Mouse (Mus musculus) c-Kit-negative CD71-positive TER-119-positive erythroid progenitor cells, embryonic 14.5 days (primary cell): Measurements from ENCODE around the gene Fus.

Source experiments
- DNase-seq: peaks from one replicate; pipeline ENCODE4 v3.0.0-alpha.2; 2013; ENCODE audit warnings: low read depth, low spot score

Gene Fus

DNA sequence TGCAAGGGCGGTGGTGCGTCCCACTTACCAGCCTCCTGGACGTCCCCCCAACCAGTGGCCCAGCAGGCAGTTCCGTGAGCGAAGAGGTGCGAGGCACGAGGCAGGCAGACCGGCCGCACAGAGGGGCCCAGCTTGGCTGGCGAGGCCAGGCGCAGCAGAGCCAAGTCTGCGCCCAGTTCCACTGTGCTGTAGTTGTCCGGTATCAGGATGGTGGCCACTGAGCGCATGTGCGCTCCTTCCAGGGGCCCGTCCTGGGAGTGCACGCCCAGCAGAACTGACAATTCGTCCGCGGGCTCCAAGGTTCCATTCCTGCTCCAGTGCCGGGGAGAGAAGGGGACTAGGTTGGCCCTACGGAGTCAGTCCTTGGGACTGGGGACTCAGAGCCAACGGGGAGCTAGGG, 22.6 kb upstream of the Fus start:
- DNase-seq = no peak

DNA sequence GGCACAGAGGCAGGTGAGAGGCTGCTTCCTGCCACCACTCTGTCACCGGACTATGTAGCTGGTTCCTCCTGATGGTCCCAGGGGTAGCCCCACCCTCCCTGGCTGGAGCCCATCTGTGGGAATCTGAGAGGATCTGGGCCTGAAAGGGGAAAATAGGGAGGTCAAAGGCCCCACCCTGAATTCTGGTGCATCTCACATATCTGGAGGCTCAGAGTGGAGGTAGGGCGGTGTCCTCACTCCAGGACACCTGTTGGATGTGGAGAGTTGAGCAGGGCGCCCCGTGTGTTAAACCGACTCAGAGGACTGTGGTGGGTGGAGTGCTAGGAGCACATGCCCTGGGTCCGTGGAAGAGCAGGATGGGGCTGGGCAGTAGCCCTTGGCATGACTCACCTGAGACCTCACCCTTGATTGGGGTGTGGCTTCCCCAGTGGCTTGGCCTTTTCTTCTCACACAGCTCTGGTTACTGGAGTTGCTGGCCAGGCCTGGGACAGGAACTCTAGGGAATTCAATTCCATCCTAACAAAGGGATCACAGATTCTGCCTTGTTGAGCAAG, 20.7 kb upstream of the Fus start, which contains the start of gene Prss36:
Gene Prss36 (minus strand): TSS at position 256 of the 554 bp plus-strand sequence.
- no peak for DNase-seq

DNA sequence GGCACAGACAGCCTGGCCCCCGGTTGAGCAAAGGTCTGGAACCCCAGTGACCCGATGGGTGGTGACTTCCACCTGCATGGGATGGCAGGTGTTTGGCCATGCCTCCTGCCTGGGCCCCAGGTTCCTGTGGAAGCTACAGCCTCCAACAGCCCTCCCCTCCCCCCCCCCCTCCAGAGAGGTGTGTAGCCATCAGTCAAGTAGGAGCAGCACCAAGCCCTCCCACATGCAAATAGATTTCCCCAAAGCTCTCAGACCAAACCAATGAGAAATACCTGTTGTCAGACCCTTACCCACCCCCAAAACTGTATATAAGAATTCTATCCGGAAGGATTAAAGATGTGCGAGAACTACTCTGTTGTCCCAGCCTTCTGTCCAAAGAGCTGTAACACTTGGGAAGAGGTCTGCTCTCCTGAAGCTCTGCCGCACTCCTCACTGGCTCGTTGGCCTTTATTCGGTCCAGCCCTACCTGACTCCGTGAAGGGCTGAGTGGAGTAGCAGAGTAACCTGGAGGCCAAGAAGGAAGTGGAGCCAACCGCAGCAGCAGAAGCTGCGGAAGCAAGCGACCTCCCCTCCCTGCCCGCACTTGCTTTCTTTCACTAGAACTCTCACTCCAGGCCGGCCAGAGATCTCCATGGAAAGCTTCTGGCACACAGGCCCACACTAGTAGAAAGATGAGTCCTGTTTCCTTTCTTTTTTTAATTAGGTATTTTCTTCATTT, 14.2 kb upstream of the Fus start:
- DNase-seq = no peak

DNA sequence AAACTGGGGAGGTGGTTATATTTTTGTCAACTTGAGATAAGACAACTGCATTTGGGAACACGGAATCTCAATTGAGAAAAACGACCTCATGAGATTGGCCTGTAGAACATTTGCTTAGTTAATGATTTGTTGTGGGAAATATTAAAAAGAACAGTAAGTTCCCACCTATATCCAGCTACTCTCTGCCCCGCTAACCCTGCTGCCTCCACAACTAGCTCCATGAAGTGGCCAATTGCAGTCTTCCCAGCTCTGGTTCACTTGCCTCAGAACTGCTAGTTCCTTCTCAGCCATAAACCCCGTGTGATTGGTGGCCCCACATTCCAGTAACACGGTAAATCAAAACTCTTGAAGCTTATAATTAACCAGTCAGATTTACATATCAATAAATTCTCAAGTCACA, 7.9 kb upstream of the Fus start:
- no peak for DNase-seq

DNA sequence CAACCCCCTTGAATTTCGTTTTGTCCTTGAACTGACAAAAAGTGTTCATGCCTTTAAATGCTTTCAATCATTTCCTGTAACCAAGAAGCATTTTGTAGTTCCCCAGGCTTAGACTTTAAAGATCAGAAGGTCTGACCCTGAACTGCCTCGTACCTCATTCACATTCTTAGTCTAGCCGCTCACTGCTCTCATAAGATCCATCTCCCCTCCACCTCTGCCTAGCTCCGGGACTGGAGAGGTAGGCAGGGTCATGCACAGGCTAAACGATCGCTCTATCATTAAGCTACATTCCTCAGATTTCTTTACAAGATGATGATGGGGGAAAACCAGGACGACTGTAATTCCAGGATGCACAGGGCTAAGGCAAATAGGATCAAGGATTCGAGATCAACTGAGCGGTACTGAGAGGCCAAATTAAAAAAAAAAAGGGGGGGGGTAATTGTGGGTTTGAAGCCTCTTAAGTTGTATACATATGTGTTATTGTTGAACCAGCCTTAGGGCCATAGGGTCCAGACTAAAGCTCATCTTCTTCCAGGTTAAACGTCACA, 812 bp upstream of the Fus start:
- no peak for DNase-seq

DNA sequence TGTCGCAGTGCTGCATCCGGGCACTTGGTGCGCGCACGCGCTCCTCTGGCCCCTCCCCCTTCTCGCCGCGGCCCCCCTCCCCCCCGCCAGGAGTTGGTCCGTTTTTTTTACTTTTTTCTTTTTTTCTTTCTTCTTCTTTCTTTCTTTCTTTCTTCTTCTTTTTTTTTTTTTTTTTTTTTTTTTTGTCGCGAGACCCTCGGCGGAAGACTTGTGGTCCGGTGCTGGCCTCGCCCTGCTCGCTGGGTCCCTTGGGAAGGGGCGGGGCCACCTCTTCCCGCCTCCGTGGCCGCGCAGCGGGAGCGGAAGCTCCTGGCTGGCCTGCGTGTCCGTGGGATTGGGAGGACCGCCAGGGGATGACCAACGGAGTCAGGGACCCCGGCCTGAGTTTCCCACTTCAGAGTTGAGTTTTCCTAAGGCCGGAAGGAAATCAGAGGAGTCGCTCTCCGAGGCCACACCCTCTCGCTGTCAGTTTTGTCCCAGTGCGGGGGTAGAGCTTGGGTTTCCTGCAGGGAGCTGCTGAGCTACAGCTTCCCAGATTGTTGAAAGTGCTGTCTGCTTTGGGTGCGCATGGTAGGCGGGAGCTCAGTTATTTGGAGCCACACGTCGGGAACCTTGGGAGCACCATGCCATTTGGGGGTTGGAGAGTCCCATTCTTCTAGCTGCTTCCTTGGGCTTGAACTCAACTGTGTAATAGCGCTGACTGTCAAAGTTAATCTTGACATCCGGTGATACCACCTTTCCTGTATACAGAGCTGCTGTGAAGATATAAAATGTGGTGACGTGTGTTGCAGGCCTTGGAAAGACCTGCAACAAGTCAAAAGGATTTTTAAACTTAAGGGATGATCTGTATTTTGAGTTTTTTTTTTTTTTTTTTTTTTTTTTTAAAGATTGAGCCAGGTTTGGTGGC, 918 bp downstream of the Fus start:
- peak; percentile 59 for DNase-seq

DNA sequence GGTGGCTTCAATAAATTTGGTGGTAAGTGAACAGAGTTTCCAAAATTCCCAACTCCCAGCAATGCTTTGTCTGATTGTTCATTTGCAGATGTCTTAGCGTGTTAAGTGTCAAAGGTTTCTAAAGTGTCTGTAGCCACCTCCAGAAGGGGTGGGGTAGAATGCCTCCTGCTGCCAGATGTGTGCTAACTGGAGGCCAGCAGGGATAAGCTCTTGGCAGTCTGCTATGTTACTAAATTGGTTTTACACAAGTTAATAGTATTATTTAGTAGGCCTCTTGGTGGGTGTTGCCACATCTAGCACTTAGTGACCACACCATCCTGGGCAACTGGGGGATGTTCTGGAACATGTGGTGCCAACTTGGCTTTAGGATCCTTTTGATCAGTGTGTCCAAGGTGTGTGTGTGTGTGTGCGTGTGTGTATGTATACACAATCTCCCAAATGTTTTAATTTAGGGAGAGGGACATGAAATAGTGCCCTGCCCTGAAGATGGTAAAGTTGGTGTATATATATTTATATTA, 7.2 kb downstream of the Fus start:
- DNase-seq = no peak

DNA sequence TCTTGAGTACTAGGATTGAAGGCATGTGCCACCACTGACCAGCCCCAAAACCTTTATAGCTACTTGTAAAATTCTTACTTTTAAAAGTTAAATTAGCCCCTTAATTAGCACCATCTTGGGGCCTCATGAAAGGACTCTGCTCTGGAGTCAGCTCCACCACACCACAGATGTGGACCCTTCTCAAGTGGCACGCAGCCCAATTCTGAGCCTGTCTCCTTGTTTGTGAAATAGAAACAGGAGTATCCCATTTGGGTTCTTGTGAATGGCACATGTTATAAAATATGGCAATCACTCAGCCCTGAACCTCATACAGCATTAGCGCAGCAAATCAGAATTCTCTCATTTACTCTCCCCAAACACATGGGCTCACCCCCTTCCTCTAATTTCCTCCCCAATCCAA, 11.6 kb downstream of the Fus start:
- no peak for DNase-seq

DNA sequence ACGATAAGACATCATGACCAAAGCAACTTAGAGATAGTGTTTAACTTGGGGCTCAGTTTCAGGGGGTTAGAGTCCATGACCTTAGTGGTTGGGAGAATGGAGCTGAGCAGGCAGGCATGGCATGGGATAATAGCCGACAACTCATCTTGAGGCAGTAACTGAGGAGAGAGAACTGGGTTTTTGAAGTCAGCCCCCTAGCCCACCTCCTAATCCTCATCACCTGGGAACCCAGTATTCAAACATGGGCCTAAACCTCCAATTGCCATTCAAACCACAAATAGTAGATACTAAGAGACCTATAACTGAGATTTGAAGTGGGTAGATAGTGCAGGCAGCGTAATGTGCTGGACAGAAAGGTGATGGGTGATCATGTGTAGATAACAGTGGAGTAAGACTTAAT, 13.3 kb downstream of the Fus start:
- DNase-seq = no peak

DNA sequence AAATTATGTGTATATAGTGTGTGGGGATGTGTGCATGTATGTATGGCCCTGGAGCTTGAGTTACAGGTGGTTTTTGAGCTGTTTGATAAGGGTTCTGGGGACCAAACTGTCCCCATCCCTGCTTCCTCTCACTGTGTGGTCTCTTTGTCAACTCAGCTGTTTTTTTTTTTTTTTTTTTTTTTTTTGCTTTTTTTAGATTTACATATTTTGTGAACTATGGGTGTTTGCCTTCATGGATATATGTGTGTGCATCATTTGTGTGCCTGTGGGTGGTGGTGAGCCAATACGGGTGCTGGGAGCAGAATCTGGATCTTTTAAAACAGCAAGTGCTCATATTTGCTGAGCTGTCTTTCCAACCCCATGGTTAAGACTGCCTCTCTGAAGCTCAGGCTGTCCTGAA, 21.6 kb downstream of the Fus start:
- no peak for DNase-seq

DNA sequence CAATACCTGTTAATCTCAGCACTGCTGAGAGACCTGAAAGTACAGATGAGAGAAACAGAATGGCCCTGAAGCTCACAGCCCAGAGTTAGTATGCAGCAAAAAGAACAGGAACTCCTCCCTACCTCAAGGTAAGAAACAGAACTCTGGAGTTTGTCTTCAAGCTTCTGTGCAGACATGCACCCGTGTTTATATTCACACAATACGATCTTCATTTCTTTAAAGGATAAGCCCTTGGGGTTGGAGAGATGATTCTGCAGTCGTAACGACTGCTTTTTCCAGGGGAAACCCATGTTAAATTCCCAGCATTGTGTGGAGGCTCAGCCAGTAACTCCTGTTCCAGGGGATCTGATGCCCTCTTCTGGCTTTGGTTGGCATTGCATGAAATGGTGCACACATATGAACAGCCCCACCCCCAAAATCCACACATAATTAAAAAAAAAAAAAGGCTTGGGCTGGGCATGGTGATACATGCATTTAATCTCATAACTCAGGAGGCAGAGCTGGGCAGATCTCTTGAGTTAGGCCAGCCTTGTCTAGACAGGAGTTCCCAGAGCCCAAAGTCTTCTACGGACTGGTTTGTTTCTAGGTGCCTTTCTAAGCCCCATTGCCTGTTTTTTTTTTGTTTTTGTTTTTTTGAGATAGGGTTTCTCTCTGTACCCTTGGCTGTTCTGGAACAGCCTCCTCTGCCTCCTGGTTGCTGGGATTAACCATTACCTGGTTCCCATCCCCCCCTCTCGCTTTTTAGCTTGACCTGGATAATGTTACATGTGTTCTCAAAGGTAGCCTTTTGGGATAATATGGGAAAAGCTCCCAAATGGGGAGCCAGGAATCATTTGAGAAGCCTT, 24.6 kb downstream of the Fus start:
- DNase-seq = peak; percentile 46

DNA sequence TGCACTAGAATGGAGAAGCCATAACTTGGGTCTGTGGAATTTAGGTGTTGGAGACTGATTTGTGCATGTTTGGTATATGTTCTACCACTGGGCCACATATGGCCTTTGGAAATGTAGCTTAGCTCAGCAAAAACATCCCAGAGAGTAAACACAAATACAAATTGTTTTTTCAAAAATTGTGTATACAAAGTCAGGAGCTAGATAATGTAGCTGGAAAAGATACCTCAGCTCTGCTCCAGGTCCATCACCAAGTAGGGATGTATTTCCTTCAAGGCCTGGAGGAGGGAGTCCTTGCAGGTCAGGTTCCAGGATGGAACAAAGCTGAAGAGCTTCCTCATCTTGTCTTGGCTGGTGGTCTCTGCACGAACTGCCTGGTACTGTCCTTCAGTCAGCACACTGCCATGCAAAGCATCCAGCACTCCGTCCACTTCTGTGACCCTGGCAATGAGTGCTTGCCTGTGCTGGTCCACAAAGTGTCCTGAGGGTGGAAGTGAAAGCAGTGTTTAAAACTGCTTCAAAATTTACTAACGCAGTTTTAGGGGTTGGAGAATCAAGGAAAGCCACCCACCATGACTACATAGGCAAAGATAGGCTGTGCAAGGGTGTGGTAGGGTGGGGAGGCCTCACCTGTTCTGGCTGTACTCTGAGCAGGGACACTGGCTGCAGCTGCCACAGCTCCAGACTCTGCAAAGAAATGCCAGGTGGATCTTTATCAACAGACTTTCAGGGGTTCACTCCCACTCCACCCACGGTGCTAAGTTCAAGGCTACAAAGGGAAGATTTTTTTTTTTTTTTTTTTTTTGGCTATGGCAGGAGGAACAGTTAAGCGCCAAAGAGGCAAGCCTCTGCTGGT, 25.5 kb downstream of the Fus start:
- no peak for DNase-seq

DNA sequence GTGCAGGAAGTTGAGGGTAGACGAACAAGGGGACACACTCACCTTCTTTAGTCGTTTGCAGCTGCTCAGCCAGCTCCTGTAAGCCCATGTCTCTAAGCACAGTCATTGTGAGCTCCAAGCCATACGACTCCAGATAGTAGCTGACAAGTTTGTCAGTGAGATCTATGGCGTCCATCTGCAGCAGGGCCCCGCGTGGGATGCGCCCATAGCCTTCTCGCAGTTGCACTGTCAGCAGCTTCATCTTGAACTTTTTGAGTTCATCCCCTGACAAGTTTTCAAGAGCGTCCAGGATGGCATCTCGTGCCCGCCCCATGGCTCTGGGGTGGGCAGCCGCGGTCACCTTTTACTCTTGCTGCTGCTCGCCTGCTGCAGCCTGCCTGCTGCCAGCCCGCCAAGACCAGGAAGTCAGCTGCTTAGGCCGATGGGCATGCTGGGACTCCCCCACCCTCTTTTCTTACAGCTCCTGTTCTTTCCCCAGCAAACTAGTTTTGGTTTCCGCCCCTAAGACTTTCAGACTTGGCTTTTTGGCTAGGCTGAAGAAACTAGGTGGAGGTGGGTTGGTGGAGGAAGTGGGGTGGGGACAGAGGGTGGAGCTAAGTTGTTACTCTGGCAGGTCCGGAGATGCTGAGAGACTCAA, 26.2 kb downstream of the Fus start, which contains the start of gene Pycard:
Gene Pycard (minus strand): TSS at position 527 of the 637 bp plus-strand sequence.
- no peak for DNase-seq

DNA sequence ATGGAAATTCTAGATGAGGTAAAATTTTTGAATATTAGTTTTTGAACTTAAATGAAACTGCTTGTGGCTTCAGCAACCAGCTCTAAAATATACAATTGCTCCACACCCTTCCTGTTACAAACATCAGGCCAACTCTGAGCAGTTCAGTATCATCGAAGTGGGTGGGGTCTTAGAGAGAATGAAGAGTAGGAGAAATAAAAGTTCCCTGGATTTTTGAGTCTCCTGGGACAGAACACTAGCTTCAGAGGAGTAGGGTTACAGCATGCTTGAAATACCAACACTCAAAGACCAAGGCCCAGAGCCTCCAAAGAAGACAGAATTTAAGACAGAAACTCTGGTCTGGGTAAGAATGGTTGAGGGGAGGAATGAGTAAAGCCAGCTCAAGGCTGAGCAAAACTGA, 32.2 kb downstream of the Fus start:
- DNase-seq = no peak

DNA sequence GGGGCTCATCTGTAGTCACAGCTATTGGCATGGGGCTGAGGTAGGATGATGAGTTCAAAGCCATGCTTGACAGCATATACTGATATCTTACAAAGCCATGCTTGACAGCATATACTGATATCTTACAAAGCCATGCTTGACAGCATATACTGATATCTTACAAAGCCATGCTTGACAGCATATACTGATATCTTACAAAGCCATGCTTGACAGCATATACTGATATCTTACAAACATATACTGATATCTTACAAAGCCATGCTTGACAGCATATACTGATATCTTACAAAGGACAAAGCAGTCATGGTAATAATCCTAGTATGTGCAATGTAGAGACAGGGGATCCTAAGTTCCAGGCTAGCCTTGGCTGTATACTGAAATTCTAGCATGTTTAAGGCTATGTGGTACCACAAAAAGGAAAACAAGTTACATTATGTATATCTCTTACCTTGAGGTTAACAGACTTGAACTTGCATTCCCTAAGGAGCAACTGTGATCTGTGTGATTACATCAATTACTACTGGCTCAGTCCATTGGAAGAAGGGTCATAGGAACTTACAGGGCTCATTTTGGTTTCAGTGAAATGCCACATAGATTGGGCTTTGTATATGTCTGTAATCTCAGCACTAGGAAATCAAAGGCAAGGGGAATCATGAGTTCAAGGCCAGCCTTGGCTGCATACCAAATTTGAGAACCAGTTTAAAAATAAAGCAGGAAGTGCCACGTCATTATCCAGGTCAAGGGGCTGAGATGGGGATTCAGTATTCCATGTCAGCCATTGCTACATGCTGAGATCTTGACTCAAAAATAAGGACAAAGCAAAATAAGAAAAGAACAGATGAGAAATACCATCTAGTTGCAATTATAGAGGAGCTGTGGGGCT, 33.1 kb downstream of the Fus start:
- DNase-seq = no peak

DNA sequence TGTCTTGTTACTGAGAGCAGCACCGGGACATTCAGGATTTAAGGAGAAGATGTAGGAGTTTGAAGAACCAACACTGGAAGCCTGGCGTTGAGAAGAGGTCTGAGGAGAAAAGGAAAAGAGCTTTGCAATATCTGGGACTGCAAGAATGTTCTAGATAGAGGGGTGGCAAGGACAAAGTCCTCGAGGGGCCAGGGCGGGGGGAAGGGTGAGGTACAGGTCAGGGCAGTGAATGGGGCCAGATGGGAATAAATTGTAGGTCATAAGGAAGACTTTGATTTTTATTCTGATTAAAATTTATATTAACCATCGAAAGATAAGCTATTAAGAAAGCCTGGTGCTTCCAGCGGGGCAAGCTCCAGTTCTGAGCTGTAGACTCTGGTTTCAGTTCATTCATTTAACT, 35.8 kb downstream of the Fus start:
- DNase-seq = no peak

DNA sequence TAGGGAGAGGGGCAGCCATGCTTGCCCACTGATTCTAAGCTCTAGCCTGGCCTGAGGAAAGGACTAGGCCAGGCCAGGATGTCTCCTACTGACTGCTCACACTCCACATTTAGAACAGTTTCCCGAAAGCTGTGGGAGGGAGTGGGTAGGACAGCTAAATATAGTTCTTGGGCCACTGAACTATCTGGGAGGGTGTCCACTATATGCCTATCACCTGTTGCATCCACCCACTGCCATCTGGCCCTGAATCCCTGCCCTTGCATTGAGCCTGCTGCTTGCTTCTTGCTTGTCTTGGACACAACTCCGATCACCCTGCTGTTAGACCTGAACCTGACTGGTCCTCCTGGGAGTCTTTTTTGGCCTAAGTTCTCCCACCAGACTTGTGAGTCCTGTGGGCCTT, 36.4 kb downstream of the Fus start, which contains the start of gene Trim72:
Gene Trim72 (plus strand): TSS at position 262 of the 400 bp plus-strand sequence.
- DNase-seq = no peak

DNA sequence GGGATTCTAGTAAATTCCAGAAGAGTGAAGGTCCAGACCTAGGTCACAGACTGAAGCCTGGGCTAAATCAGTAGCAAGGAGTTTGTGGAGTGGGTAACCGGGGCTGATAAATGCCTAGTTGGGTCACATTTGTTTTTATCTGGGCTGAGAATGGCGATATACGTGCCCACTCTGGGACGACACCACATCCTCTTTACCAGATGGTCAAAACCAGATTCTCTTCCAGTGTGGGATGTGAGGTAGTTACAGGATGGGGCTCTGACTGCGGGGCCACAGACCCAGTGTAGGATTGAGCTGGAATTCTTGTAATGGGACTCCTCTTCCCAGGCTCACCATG, 36.9 kb downstream of the Fus start:
- DNase-seq = no peak
